Mouse (Mus musculus) T-helper 17 cell (primary cell): Measurements from ENCODE around the gene Tcf25.

Experiments used
- in situ Hi-C, 2 experiments: fragments of 300-600 bp; cut with MboI, MseI; formaldehyde crosslinking; loops; 1 replicate in 1 of 2; 2 replicates in 1 of 2; pipeline ENCODE4 v1.15.1; 2025; ENCODE audit warnings: high pct_unique_total_duplicates in 2 of 2

Tcf25 gene

GRCm38 (mm10) chr8:123373403-123374238, at the start of gene Tcf25:
Gene Tcf25 (plus strand): TSS chr8:123373753.
- in situ Hi-C loops: no loop called here

- in situ Hi-C loops: no loop called here
These were observed 45.0 kb upstream of the Tcf25 start for GRCm38 (mm10) chr8:123328552-123328951.

- in situ Hi-C loops: no loop called here
These were observed 44.2 kb upstream of the Tcf25 start for GRCm38 (mm10) chr8:123329350-123329749.

- in situ Hi-C loops: no loop called here
These were observed 43.6 kb upstream of the Tcf25 start for GRCm38 (mm10) chr8:123329961-123330360.

GRCm38 (mm10) chr8:123330701-123331100, 42.9 kb upstream of the Tcf25 start:
- in situ Hi-C loops: no loop called here

- in situ Hi-C loops: no loop called here
These were observed 42.3 kb upstream of the Tcf25 start for GRCm38 (mm10) chr8:123331301-123331700.

- in situ Hi-C loops: no loop called here
These were observed 41.7 kb upstream of the Tcf25 start for GRCm38 (mm10) chr8:123331810-123332209.

- in situ Hi-C loops: no loop called here
These were observed 41.1 kb upstream of the Tcf25 start, which contains the start of gene Spire2 for GRCm38 (mm10) chr8:123332262-123333090. Gene Spire2 (plus strand): TSS chr8:123332713.

GRCm38 (mm10) chr8:123333091-123333587, 40.4 kb upstream of the Tcf25 start:
- in situ Hi-C loops: no loop called here

- in situ Hi-C loops: no loop called here
These were observed 39.7 kb upstream of the Tcf25 start for GRCm38 (mm10) chr8:123333864-123334263.

GRCm38 (mm10) chr8:123334467-123334866, 39.1 kb upstream of the Tcf25 start:
- in situ Hi-C loops: no loop called here

GRCm38 (mm10) chr8:123337475-123337874, 36.1 kb upstream of the Tcf25 start:
- in situ Hi-C loops: no loop called here

- in situ Hi-C loops: no loop called here
These were observed 33.5 kb upstream of the Tcf25 start for GRCm38 (mm10) chr8:123340071-123340470.

GRCm38 (mm10) chr8:123341040-123342015, 32.2 kb upstream of the Tcf25 start:
- in situ Hi-C loops: no loop called here

GRCm38 (mm10) chr8:123342253-123342652, 31.3 kb upstream of the Tcf25 start:
- in situ Hi-C loops: no loop called here

- in situ Hi-C loops: no loop called here
These were observed 30.6 kb upstream of the Tcf25 start for GRCm38 (mm10) chr8:123342911-123343310.

GRCm38 (mm10) chr8:123343422-123343821, 30.1 kb upstream of the Tcf25 start:
- in situ Hi-C loops: no loop called here

- in situ Hi-C loops: no loop called here
These were observed 28.4 kb upstream of the Tcf25 start for GRCm38 (mm10) chr8:123345135-123345534.

GRCm38 (mm10) chr8:123345856-123346255, 27.7 kb upstream of the Tcf25 start:
- in situ Hi-C loops: no loop called here

- in situ Hi-C loops: no loop called here
These were observed 26.3 kb upstream of the Tcf25 start for GRCm38 (mm10) chr8:123347293-123347692.

GRCm38 (mm10) chr8:123348237-123348843, 25.2 kb upstream of the Tcf25 start:
- in situ Hi-C loops: no loop called here
